Mouse (Mus musculus) embryonic facial prominence, embryonic 15.5 days (tissue): ENCODE measurements at regions not wholly inside any gene's neighbourhood (a gene's known extent, or its start where the extent isn't known, plus 50 kb on each side); places are given as distances from the start of the nearest gene placed in this dataset.

Experiments
- ATAC-seq: fragments of 200-750 bp; cut with Nextera tagmentation; 2 replicates; pipeline ENCODE4 v1.8.0; 2017; ENCODE audit warnings: low read depth, moderate TSS enrichment; ENCODE audit not compliant: insufficient number of reproducible peaks, low FRiP score, low TSS enrichment
- H3K27ac ChIP-seq: fragments of 300-500 bp; sonication (generic); replicated peaks from 2 replicates; pipeline ENCODE4 v1.5.1; 2015; ENCODE audit warnings: mild to moderate bottlenecking, inconsistent platforms
- H3K27me3 ChIP-seq: fragments of 300-500 bp; sonication (generic); 2 replicates; pipeline ENCODE4 v1.6.1; 2015; ENCODE audit warnings: inconsistent platforms
- H3K36me3 ChIP-seq: fragments of 300-500 bp; sonication (generic); 2 replicates; pipeline ENCODE4 v1.6.1; 2015; ENCODE audit warnings: mild to moderate bottlenecking, inconsistent platforms
- H3K4me1 ChIP-seq: fragments of 300-500 bp; sonication (generic); 2 replicates; pipeline ENCODE4 v1.6.1; 2015; ENCODE audit warnings: inconsistent platforms
- H3K4me2 ChIP-seq: fragments of 300-500 bp; sonication (generic); replicated peaks from 2 replicates; pipeline ENCODE4 v1.6.1; 2015; ENCODE audit warnings: mild to moderate bottlenecking, inconsistent platforms
- H3K4me3 ChIP-seq: fragments of 300-500 bp; sonication (generic); replicated peaks from 2 replicates; pipeline ENCODE4 v1.5.1; 2015; ENCODE audit warnings: mild to moderate bottlenecking, inconsistent platforms
- H3K9ac ChIP-seq: fragments of 300-500 bp; sonication (generic); 2 replicates; pipeline ENCODE4 v1.6.1; 2015; ENCODE audit warnings: inconsistent platforms
- H3K9me3 ChIP-seq: fragments of 300-500 bp; sonication (generic); replicated peaks from 2 replicates; pipeline ENCODE4 v1.6.1; 2016; ENCODE audit warnings: inconsistent platforms
- WGBS: fragments of 180-500 bp; shearing (Covaris S2); methylation state at CpG from one replicate; pipeline ENCODE4 v1.1.7; 2015; 5-methylcytosine and 5-hydroxymethylcytosine counted together

DNA sequence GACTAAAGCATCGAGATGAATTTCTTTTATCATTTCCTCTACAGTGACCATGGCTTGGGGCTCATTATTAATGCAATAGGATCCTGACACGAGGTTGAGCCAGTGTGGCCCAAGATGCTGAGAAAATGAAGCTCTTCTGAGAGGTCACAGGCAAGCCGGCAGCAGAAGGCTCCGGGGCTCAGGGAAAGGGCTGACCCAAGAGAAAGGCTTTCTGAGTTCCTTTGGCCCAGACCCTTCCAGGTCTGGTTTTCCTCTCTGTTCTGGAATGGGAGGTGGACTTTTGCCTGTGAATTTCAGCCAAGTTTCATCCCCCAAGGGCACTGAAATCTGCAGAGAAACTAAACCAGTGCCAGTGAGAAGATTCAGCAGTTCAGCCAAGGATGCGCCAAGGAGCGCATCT is 145.7 kb upstream of the Slc38a2 start:
- Histone ChIP-seq H3K36me3 (no peaks in the 10 kb centered on the region), H3K9me3 (no peaks in the 10 kb centered on the region), H3K27me3 (no peaks in the 10 kb centered on the region), H3K4me1 (peaks cover 5% of the 10 kb centered on the region; the same call in 1 of the 2 replicates), H3K4me3 (no peak overlapping the region), H3K4me2 (no peak overlapping the region), H3K9ac (no peak overlapping the region), H3K27ac (no peak overlapping the region)
- WGBS = 79% methylated on average over 6 of the region's 6 CpGs
- ATAC-seq = no peak

DNA sequence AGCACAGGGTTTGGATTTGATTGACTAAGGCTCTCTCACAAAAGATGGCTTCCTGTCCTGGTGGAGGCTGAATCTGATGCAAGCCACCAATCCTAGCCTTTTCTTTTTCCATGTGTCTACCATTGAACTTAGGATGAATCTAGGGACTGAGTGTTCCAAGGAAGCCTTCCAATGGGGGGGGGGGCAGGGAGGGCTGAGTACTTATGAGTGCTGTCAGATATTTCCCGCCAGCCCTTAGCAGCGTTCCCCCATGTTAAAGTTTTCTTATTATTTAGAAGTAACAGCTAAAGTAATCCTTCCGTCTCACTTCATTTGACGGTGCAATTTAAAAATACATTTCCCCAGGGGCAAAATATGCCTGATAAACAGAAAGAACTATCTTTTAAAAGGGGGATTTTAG is 144.8 kb upstream of the Slc38a2 start:
- WGBS = 61% methylated on average over 4 of the region's 4 CpGs
- Histone ChIP-seq H3K36me3 (no peaks in the 10 kb centered on the region), H3K4me3 (no peak overlapping the region), H3K9ac (no peak overlapping the region), H3K27me3 (no peaks in the 10 kb centered on the region), H3K4me1 (peaks cover 5% of the 10 kb centered on the region; the same call in 1 of the 2 replicates), H3K4me2 (no peak overlapping the region), H3K27ac (no peak overlapping the region), H3K9me3 (no peaks in the 10 kb centered on the region)
- ATAC-seq = no peak

DNA sequence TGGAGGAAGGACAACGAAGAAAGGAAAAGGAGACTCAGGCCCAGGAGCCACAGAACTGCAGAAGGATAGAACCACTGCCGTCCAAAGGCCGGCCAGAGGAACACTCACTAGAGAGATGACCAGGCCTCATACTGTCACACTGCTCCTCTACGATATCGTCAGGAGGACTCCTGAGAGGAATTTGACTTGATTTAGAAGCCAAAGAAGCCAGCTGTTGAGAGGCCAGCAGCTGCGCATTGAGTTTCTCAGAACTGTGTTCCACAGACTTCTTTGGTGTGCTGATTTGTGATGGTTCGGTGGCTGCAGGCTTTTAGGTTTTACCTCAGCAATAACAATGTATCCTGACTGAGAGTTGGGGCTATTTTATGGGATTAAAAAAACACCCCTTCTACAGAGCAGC is 144.1 kb upstream of the Slc38a2 start:
- ATAC-seq = no peak
- Histone ChIP-seq H3K36me3 (no peaks in the 10 kb centered on the region), H3K4me1 (peaks cover 5% of the 10 kb centered on the region; the same call in 1 of the 2 replicates), H3K4me2 (no peak overlapping the region), H3K27ac (no peak overlapping the region), H3K4me3 (no peak overlapping the region), H3K27me3 (no peaks in the 10 kb centered on the region), H3K9me3 (no peaks in the 10 kb centered on the region), H3K9ac (no peak overlapping the region)
- 76% methylated on average over 7 of the region's 7 CpGs for WGBS

DNA sequence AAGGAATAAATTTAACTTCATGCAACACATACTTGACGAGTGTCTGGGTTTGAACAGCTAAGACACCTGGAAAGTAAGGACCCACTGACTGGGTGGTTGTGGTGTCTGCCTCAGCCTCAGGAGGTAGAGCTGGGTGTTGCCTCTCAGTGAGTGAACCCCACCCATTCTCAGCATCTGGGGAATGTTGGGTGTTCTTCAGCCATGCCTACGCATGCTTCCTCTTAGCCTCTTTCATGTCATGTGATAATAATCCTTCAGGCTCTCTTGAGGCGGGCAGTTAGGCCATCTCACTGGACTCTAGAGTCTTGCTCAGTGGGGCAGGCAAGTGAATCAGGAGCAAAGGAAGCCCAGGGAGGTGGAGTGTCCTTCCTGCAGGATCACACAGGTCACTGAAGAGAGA is 143.4 kb upstream of the Slc38a2 start:
- ATAC-seq = no peak
- H3K4me3 ChIP-seq = no peak overlapping the region
- no peak overlapping the region for H3K4me2 ChIP-seq
- no peaks in the 10 kb centered on the region for H3K36me3 ChIP-seq
- H3K9ac ChIP-seq = no peak overlapping the region
- no peaks in the 10 kb centered on the region for H3K9me3 ChIP-seq
- WGBS = 73% methylated on average over 3 of the region's 3 CpGs
- H3K27ac ChIP-seq = no peak overlapping the region
- no peaks in the 10 kb centered on the region for H3K27me3 ChIP-seq
- peaks cover 5% of the 10 kb centered on the region; the same call in 1 of the 2 replicates for H3K4me1 ChIP-seq

DNA sequence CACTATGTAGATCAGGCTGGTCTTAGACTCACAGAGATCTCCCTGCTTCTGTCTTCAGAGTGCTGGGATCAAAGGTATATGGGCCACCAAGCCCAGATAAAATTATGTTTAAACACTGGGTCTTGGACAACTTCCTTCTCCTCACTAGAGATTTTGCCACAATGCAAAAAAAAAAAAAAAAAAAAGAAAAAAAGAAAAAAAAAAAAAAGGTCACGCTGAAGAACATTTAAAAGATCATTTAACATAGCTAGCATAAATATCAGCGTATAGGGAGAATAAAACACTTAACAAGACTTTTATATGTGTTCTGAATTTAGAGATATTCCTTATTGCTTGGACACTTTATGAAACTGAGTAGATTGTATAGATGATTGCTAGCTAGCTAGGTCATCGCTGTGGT is 137.1 kb upstream of the Slc38a2 start:
- Histone ChIP-seq H3K36me3 (no peaks in the 10 kb centered on the region), H3K9ac (no peak overlapping the region), H3K27me3 (no peaks in the 10 kb centered on the region), H3K4me1 (no peaks in the 10 kb centered on the region), H3K4me3 (no peak overlapping the region), H3K27ac (no peak overlapping the region), H3K9me3 (no peaks in the 10 kb centered on the region), H3K4me2 (no peak overlapping the region)
- WGBS = 94% methylated on average over 3 of the region's 3 CpGs
- ATAC-seq = no peak

DNA sequence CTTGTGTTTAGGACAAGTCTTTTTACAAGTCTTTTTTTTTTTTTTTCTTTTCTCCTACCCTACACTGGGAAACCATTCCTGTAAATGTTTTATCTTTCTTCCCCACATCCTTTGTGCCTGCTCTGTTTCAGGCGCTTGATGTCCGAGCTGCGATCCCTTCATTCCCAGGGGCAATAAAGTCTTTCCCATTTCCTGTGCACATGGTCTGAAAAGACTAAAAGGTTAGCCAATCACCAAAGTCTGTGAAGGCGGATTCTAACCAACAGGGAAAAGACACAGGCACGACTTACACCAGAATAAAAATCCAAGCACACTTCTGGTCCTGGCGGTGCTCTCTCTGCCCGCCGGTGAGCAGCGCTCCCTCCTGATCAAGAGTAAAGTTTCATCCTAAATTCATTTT is 135.3 kb upstream of the Slc38a2 start:
- WGBS = 60% methylated on average over 9 of the region's 9 CpGs
- no peak overlapping the region for H3K27ac ChIP-seq
- no peak overlapping the region for H3K9ac ChIP-seq
- no peaks in the 10 kb centered on the region for H3K9me3 ChIP-seq
- 0 out of 2 replicates have a peak, but pooled peaks cover 2% of the 10 kb centered on the region for H3K4me1 ChIP-seq
- H3K4me3 ChIP-seq = no peak overlapping the region
- no peaks in the 10 kb centered on the region for H3K36me3 ChIP-seq
- no peaks in the 10 kb centered on the region for H3K27me3 ChIP-seq
- no peak overlapping the region for H3K4me2 ChIP-seq
- no peak for ATAC-seq

DNA sequence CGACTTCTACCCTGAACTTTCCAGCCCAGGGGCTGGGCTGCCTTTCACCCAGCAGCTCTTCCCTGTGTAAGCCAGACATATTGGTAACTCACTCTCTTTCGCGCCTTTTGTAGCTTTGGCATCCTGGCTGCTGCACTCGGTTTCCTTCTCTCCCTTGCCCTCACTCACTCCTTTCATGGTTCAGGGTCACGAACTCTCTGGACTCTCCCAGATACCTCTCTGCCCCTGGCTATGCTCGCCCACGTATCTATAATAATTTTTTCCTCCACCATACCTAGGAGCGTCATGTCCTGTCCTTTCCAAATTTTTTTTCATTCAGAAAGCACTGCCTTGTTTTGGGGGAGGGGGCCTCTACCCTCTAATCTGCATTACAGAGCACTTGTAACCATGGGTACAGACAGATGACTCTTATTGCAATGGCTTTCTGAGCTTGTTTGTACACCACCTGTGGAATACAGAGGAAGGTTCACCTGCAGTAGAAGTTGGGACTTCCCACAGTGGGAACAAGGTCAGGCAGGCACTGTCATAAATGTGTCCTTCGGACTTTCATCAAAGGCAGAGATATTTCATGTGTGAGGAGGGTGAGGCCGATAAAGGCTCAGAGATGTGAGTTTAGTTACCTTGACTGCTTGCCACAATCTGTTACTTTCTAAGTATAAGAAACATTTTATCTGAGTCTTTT is 134.8 kb upstream of the Slc38a2 start:
- WGBS = 79% methylated on average over 10 of the region's 10 CpGs
- H3K36me3 ChIP-seq = no peaks in the 10 kb centered on the region
- H3K9ac ChIP-seq = no peak overlapping the region

DNA sequence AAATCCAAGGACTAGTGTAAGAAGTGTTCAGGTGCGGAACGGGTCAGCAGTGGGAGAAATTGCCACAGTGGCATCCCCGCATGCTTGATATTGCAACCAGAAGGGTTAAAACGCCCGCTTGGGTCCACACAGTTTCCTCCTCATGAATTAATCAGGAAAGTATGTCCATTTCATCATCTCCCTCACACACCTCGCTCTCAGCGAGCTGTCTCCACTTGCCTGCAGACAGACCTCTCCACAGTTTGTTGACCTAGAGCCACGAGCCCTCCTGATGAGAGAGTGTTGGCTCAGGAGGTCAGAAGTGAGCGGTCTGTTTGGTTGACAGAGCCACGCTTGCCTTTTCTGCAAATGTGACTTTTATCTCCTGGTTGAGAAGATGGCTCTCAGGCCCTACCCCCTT is 132.9 kb upstream of the Slc38a2 start:
- WGBS = 83% methylated on average over 10 of the region's 10 CpGs
- H3K9ac ChIP-seq = no peak overlapping the region
- H3K9me3 ChIP-seq = no peaks in the 10 kb centered on the region
- no peak overlapping the region for H3K4me2 ChIP-seq
- no peak overlapping the region for H3K27ac ChIP-seq
- 0 out of 2 replicates have a peak, but pooled peaks cover 2% of the 10 kb centered on the region for H3K4me1 ChIP-seq
- no peak overlapping the region for H3K4me3 ChIP-seq
- no peak for ATAC-seq
- H3K27me3 ChIP-seq = no peaks in the 10 kb centered on the region
- no peaks in the 10 kb centered on the region for H3K36me3 ChIP-seq

More for the DNA sequence above, 134.8 kb upstream of the Slc38a2 start:
- Histone ChIP-seq H3K4me2 (no peak overlapping the region), H3K4me3 (no peak overlapping the region), H3K4me1 (0 out of 2 replicates have a peak, but pooled peaks cover 2% of the 10 kb centered on the region), H3K27me3 (no peaks in the 10 kb centered on the region), H3K9me3 (no peaks in the 10 kb centered on the region), H3K27ac (no peak overlapping the region)
- ATAC-seq = no peak

DNA sequence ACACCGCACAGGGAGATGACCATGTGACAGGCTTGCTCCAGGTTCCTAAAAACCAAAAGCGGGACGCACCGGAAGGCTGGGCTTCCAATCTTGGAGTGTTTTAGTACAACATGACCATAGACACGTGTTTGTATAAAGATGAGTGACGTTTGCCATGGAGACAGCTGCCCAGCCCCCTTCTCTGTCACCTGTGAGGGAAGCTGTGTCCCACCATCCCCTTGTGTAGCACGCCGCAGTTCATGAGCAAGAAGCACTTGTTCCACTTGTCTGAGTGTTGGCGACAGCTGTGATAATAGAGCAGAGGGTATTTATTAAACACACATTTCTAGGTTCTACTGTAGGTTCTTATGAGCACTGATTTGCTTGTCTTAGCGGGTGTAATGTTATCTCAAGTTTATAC is 131.7 kb upstream of the Slc38a2 start:
- H3K36me3 ChIP-seq = no peaks in the 10 kb centered on the region
- H3K4me3 ChIP-seq = no peak overlapping the region
- H3K4me2 ChIP-seq = no peak overlapping the region
- H3K9ac ChIP-seq = no peak overlapping the region
- H3K4me1 ChIP-seq = 0 out of 2 replicates have a peak, but pooled peaks cover 2% of the 10 kb centered on the region
- no peak overlapping the region for H3K27ac ChIP-seq
- H3K27me3 ChIP-seq = no peaks in the 10 kb centered on the region
- no peaks in the 10 kb centered on the region for H3K9me3 ChIP-seq
- 89% methylated on average over 10 of the region's 10 CpGs for WGBS
- ATAC-seq = no peak

DNA sequence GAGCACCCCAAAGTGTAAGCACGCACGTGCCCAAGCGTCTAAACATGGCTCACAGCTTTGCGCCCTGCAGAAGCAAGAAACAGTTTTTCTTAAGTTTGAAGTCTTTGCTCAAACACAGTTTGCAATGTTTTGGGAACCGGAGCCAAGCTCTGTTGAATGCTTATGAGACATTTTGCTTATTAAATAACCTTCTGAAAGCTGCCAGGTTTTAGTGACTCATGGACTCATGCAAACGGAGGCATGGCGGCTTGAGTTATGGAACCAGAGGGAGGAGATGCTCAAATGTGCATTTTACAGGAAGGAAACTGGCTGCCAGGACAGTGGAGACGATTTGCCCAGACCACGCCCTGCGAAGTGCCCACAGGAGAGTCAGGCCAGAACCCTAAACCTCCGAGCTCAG is 131.0 kb upstream of the Slc38a2 start:
- Histone ChIP-seq H3K9me3 (no peaks in the 10 kb centered on the region), H3K4me3 (no peak overlapping the region), H3K4me1 (0 out of 2 replicates have a peak, but pooled peaks cover 2% of the 10 kb centered on the region), H3K4me2 (no peak overlapping the region), H3K27me3 (no peaks in the 10 kb centered on the region), H3K27ac (no peak overlapping the region), H3K9ac (no peak overlapping the region), H3K36me3 (no peaks in the 10 kb centered on the region)
- no peak for ATAC-seq
- 73% methylated on average over 11 of the region's 11 CpGs for WGBS

DNA sequence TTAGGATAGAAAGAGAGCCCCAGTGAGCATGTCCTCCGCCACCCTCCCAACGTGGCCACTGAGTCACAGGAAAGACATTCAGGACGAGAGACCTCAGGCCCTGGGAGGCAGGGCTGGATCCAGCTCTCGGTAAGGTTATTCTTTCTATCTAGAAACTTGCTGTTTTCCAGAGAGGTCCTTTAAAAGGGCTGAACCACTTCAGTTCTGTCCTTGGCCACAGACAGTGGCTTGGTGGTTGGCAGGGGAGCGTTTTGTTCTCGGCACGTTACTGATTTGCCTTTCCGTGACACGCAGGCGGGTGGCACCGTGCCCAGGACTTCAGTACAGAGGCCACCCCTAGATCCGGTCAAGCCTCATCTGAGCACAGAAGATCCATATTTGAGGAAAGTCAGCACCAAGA is 130.4 kb upstream of the Slc38a2 start:
- no peak overlapping the region; the same call in 1 of the 2 replicates for H3K27ac ChIP-seq
- no peaks in the 10 kb centered on the region for H3K27me3 ChIP-seq
- WGBS = 81% methylated on average over 12 of the region's 12 CpGs
- no peak overlapping the region for H3K4me2 ChIP-seq
- no peak for ATAC-seq
- no peaks in the 10 kb centered on the region for H3K9me3 ChIP-seq
- 0 out of 2 replicates have a peak, but pooled peaks cover 2% of the 10 kb centered on the region for H3K4me1 ChIP-seq
- H3K9ac ChIP-seq = no peak overlapping the region
- H3K36me3 ChIP-seq = no peaks in the 10 kb centered on the region
- no peak overlapping the region for H3K4me3 ChIP-seq

DNA sequence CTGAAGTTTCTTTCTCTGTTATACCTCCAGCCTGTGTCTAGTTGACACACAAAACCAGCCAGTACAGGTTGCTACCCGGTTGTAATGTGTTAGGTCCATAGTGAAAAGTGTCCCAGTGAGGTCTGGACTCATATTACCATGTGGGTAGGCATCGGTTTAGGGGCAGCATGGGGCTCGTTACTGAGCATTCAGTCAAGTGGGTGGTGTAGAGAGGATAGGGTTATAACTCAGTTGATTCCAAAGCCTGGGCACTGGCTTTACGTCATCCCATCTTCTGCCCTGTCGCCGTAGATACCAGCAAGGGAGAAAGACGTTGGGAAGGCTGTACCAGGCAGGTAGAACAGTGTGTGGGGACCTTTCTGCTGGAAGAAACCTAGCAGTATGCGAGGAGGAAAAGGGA is 129.2 kb upstream of the Slc38a2 start:
- H3K4me1 ChIP-seq = 0 out of 2 replicates have a peak, but pooled peaks cover 2% of the 10 kb centered on the region
- no peak for ATAC-seq
- H3K36me3 ChIP-seq = no peaks in the 10 kb centered on the region
- no peaks in the 10 kb centered on the region for H3K27me3 ChIP-seq
- H3K4me2 ChIP-seq = no peak overlapping the region
- no peak overlapping the region for H3K4me3 ChIP-seq
- no peak overlapping the region for H3K9ac ChIP-seq
- 87% methylated on average over 8 of the region's 8 CpGs for WGBS
- no peaks in the 10 kb centered on the region for H3K9me3 ChIP-seq
- H3K27ac ChIP-seq = no peak overlapping the region
